Mouse (Mus musculus): ENCODE data around the gene Vps37c. TPM values are rescaled to one million over a fixed set of nuclear protein-coding genes. Genes with fewer than 3 reads are reported as not detected.

The Vps37c gene
- polyA plus RNA-seq, 2 experiments, result 6.0 to 9.3 TPM

DNA sequence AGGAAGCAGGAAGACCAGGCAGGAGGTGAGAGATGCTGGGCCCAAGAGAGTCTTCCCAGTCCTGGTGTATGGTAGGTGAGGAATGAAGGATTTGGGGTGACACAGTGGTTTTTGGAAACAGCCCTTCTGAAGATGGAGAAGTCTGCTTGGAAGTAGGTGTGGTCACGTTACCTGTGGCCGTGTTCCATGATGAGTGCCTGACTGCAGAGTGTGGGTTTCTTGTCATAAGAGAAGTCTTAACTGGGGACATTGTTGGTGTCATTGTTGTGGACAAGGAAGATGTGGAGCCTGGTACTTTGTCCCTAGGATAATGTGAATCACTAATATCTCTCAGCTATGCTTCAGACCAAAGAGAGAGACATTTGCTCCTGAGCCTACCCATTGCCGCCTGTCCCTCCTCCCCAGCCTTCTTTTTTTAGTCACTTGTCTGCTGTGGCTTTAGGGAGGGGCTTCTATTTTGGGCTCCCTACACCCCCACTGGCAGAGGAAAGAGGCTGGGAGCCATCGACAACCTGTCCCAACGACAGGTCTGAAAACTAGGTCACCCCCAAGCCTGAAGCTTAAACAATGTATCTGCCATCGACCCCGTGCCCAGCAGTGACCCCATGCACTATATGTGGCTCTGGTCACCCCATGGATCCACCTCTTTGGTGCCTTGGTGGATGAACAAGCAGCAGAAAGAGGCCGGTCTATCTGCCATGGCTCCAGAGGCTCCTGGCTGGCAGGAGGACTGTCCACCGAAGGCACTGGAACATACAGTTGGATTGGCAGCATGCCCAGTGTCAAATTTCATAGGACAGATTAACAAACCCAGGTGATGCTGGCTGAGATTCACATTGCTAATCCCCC lies 71.7 kb downstream of the Vps37c start:
- DNase-seq (ENCODE audit: low read depth in 3 of 3, low spot score in 3 of 3) (no peak), ATAC-seq (ENCODE audit: insufficient read depth) (no peak)
- no peaks in the 10 kb centered on the region for H3K36me3 ChIP-seq (replicated peaks; ENCODE audit: control insufficient read depth, insufficient read depth, low read depth)
- H3K4me3 ChIP-seq (ENCODE audit: insufficient read depth in 1 of 2, low read depth in 2 of 2, low read length in 2 of 2), result no peak overlapping the region
- H3K27me3 ChIP-seq (ENCODE audit: control insufficient read depth, insufficient read depth, low read length), result no peaks in the 10 kb centered on the region
- H3K9ac ChIP-seq (replicated peaks), result no peak overlapping the region
- no peaks in the 10 kb centered on the region for H3K9me3 ChIP-seq (ENCODE audit: control insufficient read depth, low read length)
- H3K27ac ChIP-seq, result no peak overlapping the region
- WGBS (ENCODE audit: insufficient replicate concordance), result 52% methylated on average over 9 of the region's 9 CpGs
- H3K4me2 ChIP-seq (ENCODE audit: low read depth), result no peak overlapping the region
- TF ChIP-seq EP300 (IDR thresholded peaks at IDR 0.05; ENCODE audit: low read depth) (no peak), CTCF (IDR thresholded peaks at IDR 0.05; ENCODE audit: low read depth) (no peak)
- H3K4me1 ChIP-seq (replicated peaks; ENCODE audit: control insufficient read depth in 2 of 2, insufficient read depth in 2 of 2, low read length in 1 of 2), result peaks cover 0 to 3% of the 10 kb centered on the region in 2 experiments; a peak in 1 of 4 replicates

DNA sequence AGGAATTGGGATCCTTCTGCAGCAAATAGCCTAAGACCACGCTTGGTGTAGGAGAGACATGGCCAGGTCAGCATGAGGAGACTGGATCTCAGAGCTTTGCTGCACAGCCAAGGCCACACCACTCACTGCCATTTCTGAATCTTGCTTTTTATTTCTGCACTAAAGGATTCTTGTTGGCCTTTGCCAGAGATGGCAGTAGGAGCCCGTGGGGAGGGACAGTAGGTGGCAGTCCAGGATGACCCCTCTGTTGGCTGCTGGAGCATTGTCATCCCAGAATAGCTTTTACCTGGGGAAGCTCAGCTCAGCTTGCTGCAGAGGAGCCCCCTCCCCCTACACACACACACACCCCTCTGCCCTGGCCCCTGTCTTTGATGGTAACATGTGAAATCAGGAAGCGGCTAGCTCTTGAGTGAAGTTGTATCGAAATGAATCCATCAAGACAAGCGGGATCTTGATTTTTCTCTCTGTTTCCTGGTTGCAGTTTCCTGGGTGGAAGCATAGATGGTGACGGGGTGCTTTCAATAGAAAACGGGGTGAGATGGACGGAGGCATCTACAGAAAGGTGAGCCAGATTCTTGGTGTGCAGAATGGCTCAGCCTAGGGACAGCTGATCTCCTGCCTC lies 73.4 kb downstream of the Vps37c start:
- Histone ChIP-seq H3K9ac (replicated peaks) (no peak overlapping the region), H3K27me3 (ENCODE audit: control insufficient read depth, insufficient read depth, low read length) (no peaks in the 10 kb centered on the region), H3K9me3 (ENCODE audit: control insufficient read depth, low read length) (no peaks in the 10 kb centered on the region), H3K4me3 (ENCODE audit: insufficient read depth in 1 of 2, low read depth in 2 of 2, low read length in 2 of 2) (no peak overlapping the region), H3K4me1 (replicated peaks; ENCODE audit: control insufficient read depth in 2 of 2, insufficient read depth in 2 of 2, low read length in 1 of 2) (peaks cover 0 to 3% of the 10 kb centered on the region in 2 experiments; a peak in 1 of 4 replicates), H3K36me3 (replicated peaks; ENCODE audit: control insufficient read depth, insufficient read depth, low read depth) (no peaks in the 10 kb centered on the region), H3K4me2 (ENCODE audit: low read depth) (no peak overlapping the region), H3K27ac (no peak overlapping the region)
- ATAC-seq (ENCODE audit: insufficient read depth), result no peak
- no peak for DNase-seq (ENCODE audit: low read depth in 3 of 3, low spot score in 3 of 3)
- TF ChIP-seq CTCF (IDR thresholded peaks at IDR 0.05; ENCODE audit: low read depth) (no peak), EP300 (IDR thresholded peaks at IDR 0.05; ENCODE audit: low read depth) (no peak)
- 63% methylated on average over 8 of the region's 8 CpGs for WGBS (ENCODE audit: insufficient replicate concordance)

DNA sequence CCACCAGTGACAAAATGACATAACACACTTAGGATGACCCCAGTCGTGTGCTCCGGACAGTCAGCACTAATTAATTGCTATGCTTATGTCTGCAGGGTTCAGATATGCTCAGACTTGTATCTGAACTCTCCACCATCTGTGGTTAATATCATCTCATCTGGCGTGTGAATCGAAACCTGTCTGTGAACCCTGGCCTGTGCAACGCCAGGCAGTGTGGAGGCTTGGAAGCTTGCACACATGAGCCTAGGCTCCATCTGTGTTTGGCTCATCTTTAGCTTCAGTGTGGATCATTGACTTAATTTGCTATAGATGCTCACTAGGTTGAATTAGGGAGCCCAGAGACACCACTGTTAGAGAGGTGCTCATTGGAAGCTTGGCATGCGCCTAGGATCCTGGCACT lies 73.9 kb downstream of the Vps37c start:
- no peak overlapping the region for H3K9ac ChIP-seq (replicated peaks)
- no peak overlapping the region for H3K27ac ChIP-seq
- peaks cover 0 to 3% of the 10 kb centered on the region in 2 experiments; a peak in 1 of 4 replicates for H3K4me1 ChIP-seq (replicated peaks; ENCODE audit: control insufficient read depth in 2 of 2, insufficient read depth in 2 of 2, low read length in 1 of 2)
- H3K4me3 ChIP-seq (ENCODE audit: insufficient read depth in 1 of 2, low read depth in 2 of 2, low read length in 2 of 2), result no peak overlapping the region
- H3K9me3 ChIP-seq (ENCODE audit: control insufficient read depth, low read length), result no peaks in the 10 kb centered on the region
- DNase-seq (ENCODE audit: low read depth in 3 of 3, low spot score in 3 of 3) (no peak), ATAC-seq (ENCODE audit: insufficient read depth) (no peak)
- WGBS (ENCODE audit: insufficient replicate concordance), result 45% methylated on average over 6 of the region's 6 CpGs
- H3K4me2 ChIP-seq (ENCODE audit: low read depth), result no peak overlapping the region
- TF ChIP-seq EP300 (IDR thresholded peaks at IDR 0.05; ENCODE audit: low read depth) (no peak), CTCF (IDR thresholded peaks at IDR 0.05; ENCODE audit: low read depth) (no peak)
- H3K36me3 ChIP-seq (replicated peaks; ENCODE audit: control insufficient read depth, insufficient read depth, low read depth), result no peaks in the 10 kb centered on the region
- H3K27me3 ChIP-seq (ENCODE audit: control insufficient read depth, insufficient read depth, low read length), result no peaks in the 10 kb centered on the region

DNA sequence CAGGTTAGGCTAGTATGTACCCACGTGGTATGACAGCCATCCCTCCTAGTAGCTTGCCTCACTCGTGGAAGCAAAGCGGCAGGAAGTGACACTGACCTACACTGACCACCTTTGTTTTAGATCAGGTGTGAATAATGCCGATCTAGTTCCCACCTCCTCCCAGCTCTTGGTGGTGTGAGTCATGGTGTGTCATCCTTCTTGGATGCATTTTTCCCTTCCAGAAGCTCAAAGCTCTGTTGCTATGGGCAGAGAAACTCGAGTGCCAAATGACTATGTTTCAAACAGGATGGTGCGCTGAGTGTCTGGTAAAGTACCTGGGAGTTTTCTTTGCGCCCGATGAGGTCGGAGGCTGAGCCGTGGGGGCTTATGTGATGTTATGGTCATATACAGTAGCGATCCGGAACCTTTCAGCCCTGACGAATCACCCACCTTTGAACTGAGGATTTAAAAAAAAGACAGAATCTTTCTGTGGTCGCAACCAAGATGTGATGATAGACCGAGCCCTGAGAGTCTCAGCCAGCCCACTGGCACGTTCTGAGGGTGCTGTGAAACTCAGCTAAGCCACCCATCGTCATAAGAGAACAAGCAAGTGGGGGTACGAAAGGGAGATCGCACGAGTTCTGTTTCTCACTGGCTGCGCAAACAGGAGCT lies 75.0 kb downstream of the Vps37c start:
- H3K36me3 ChIP-seq (replicated peaks; ENCODE audit: control insufficient read depth, insufficient read depth, low read depth), result no peaks in the 10 kb centered on the region
- no peaks in the 10 kb centered on the region for H3K27me3 ChIP-seq (ENCODE audit: control insufficient read depth, insufficient read depth, low read length)
- H3K4me3 ChIP-seq (ENCODE audit: insufficient read depth in 1 of 2, low read depth in 2 of 2, low read length in 2 of 2), result no peak overlapping the region
- no peak for ATAC-seq (ENCODE audit: insufficient read depth)
- peaks cover 0 to 3% of the 10 kb centered on the region in 2 experiments; a peak in 1 of 4 replicates for H3K4me1 ChIP-seq (replicated peaks; ENCODE audit: control insufficient read depth in 2 of 2, insufficient read depth in 2 of 2, low read length in 1 of 2)
- no peaks in the 10 kb centered on the region for H3K9me3 ChIP-seq (ENCODE audit: control insufficient read depth, low read length)
- TF ChIP-seq EP300 (IDR thresholded peaks at IDR 0.05; ENCODE audit: low read depth) (no peak), CTCF (IDR thresholded peaks at IDR 0.05; ENCODE audit: low read depth) (no peak)
- WGBS (ENCODE audit: insufficient replicate concordance), result 57% methylated on average over 21 of the region's 21 CpGs
- no peak overlapping the region for H3K9ac ChIP-seq (replicated peaks)
- no peak for DNase-seq (ENCODE audit: low read depth in 3 of 3, low spot score in 3 of 3)
- no peak overlapping the region for H3K27ac ChIP-seq
- no peak overlapping the region for H3K4me2 ChIP-seq (ENCODE audit: low read depth)

Other genes with a start within 250 kb of the Vps37c start
- 0.05 and 0.06 TPM in 2 replicates for gene Lrrc10b, start 231.3 kb upstream of the Vps37c start, polyA plus RNA-seq (2012; rRNA removed)
- 0.08 TPM in 1 of 2 replicates, not detected in the other for gene Lrrc10b, start 231.3 kb upstream of the Vps37c start, polyA plus RNA-seq (2014; fragmentation: Nextera tagmentation; extraction: Ambion mirVana)
- 0.17 and 0.26 TPM in 2 replicates for gene Ppp1r32, start 205.8 kb upstream of the Vps37c start, polyA plus RNA-seq (2012; rRNA removed)
- gene Ppp1r32, start 205.8 kb upstream of the Vps37c start, polyA plus RNA-seq (2014; fragmentation: Nextera tagmentation; extraction: Ambion mirVana), result 0.19 TPM in 1 of 2 replicates, not detected in the other
- 16.2 and 22.9 TPM in 2 replicates for gene Cpsf7, start 163.5 kb upstream of the Vps37c start, polyA plus RNA-seq (2012; rRNA removed)
- 12.8 and 14.1 TPM in 2 replicates for gene Cpsf7, start 163.5 kb upstream of the Vps37c start, polyA plus RNA-seq (2014; fragmentation: Nextera tagmentation; extraction: Ambion mirVana)
- 16.8 and 20.5 TPM in 2 replicates for gene Sdhaf2, start 162.6 kb upstream of the Vps37c start, polyA plus RNA-seq (2012; rRNA removed)
- gene Sdhaf2, start 162.6 kb upstream of the Vps37c start, polyA plus RNA-seq (2014; fragmentation: Nextera tagmentation; extraction: Ambion mirVana), result 26.9 and 31.0 TPM in 2 replicates
- 9.7 and 15.6 TPM in 2 replicates for gene Tmem216, start 132.5 kb upstream of the Vps37c start, polyA plus RNA-seq (2012; rRNA removed)
- gene Tmem216, start 132.5 kb upstream of the Vps37c start, polyA plus RNA-seq (2014; fragmentation: Nextera tagmentation; extraction: Ambion mirVana), result 13.2 and 16.9 TPM in 2 replicates
- gene Cyb561a3, start 111.6 kb upstream of the Vps37c start, polyA plus RNA-seq (2012; rRNA removed), result 9.5 and 11.8 TPM in 2 replicates
- gene Cyb561a3, start 111.6 kb upstream of the Vps37c start, polyA plus RNA-seq (2014; fragmentation: Nextera tagmentation; extraction: Ambion mirVana), result 11.0 and 12.9 TPM in 2 replicates
- gene Tmem138, start 111.4 kb upstream of the Vps37c start, polyA plus RNA-seq (2012; rRNA removed), result 7.5 and 8.3 TPM in 2 replicates
- 11.5 and 12.6 TPM in 2 replicates for gene Tmem138, start 111.4 kb upstream of the Vps37c start, polyA plus RNA-seq (2014; fragmentation: Nextera tagmentation; extraction: Ambion mirVana)
- 66.8 and 91.2 TPM in 2 replicates for gene Ddb1, start 83.4 kb upstream of the Vps37c start, polyA plus RNA-seq (2012; rRNA removed)
- gene Ddb1, start 83.4 kb upstream of the Vps37c start, polyA plus RNA-seq (2014; fragmentation: Nextera tagmentation; extraction: Ambion mirVana), result 133 and 147 TPM in 2 replicates
- 11.7 and 13.9 TPM in 2 replicates for gene Tkfc, start 83.1 kb upstream of the Vps37c start, polyA plus RNA-seq (2012; rRNA removed)
- 15.1 and 15.6 TPM in 2 replicates for gene Tkfc, start 83.1 kb upstream of the Vps37c start, polyA plus RNA-seq (2014; fragmentation: Nextera tagmentation; extraction: Ambion mirVana)
- 6.7 and 8.5 TPM in 2 replicates for gene Vwce, start 54.5 kb upstream of the Vps37c start, polyA plus RNA-seq (2012; rRNA removed)
- 5.4 and 7.4 TPM in 2 replicates for gene Vwce, start 54.5 kb upstream of the Vps37c start, polyA plus RNA-seq (2014; fragmentation: Nextera tagmentation; extraction: Ambion mirVana)
- 0.02 TPM in 1 of 2 replicates, not detected in the other for gene Pga5, start 10.7 kb upstream of the Vps37c start, polyA plus RNA-seq (2012; rRNA removed)
- not detected in 2 replicates for gene Pga5, start 10.7 kb upstream of the Vps37c start, polyA plus RNA-seq (2014; fragmentation: Nextera tagmentation; extraction: Ambion mirVana)
- gene Cd5, start 50.3 kb downstream of the Vps37c start, polyA plus RNA-seq (2012; rRNA removed), result 0.02 and 0.13 TPM in 2 replicates
- 0.04 TPM in 1 of 2 replicates, not detected in the other for gene Cd5, start 50.3 kb downstream of the Vps37c start, polyA plus RNA-seq (2014; fragmentation: Nextera tagmentation; extraction: Ambion mirVana)
- gene Cd6, start 141.3 kb downstream of the Vps37c start, polyA plus RNA-seq (2012; rRNA removed), result not detected in 2 replicates
- gene Cd6, start 141.3 kb downstream of the Vps37c start, polyA plus RNA-seq (2014; fragmentation: Nextera tagmentation; extraction: Ambion mirVana), result 0.05 TPM in 1 of 2 replicates, not detected in the other
- 3.7 and 3.8 TPM in 2 replicates for gene Slc15a3, start 151.0 kb downstream of the Vps37c start, polyA plus RNA-seq (2012; rRNA removed)
- gene Slc15a3, start 151.0 kb downstream of the Vps37c start, polyA plus RNA-seq (2014; fragmentation: Nextera tagmentation; extraction: Ambion mirVana), result 0.90 and 1.4 TPM in 2 replicates
- 2.5 and 2.8 TPM in 2 replicates for gene Tmem132a, start 181.2 kb downstream of the Vps37c start, polyA plus RNA-seq (2012; rRNA removed)
- 1.6 and 2.2 TPM in 2 replicates for gene Tmem132a, start 181.2 kb downstream of the Vps37c start, polyA plus RNA-seq (2014; fragmentation: Nextera tagmentation; extraction: Ambion mirVana)
- 10.9 and 11.1 TPM in 2 replicates for gene Tmem109, start 193.3 kb downstream of the Vps37c start, polyA plus RNA-seq (2012; rRNA removed)
- 16.1 and 16.5 TPM in 2 replicates for gene Tmem109, start 193.3 kb downstream of the Vps37c start, polyA plus RNA-seq (2014; fragmentation: Nextera tagmentation; extraction: Ambion mirVana)
- 108 and 117 TPM in 2 replicates for gene Prpf19, start 206.5 kb downstream of the Vps37c start, polyA plus RNA-seq (2012; rRNA removed)
- gene Prpf19, start 206.5 kb downstream of the Vps37c start, polyA plus RNA-seq (2014; fragmentation: Nextera tagmentation; extraction: Ambion mirVana), result 15.7 and 19.1 TPM in 2 replicates
- gene Zp1, start 231.9 kb downstream of the Vps37c start, polyA plus RNA-seq (2012; rRNA removed), result not detected in 2 replicates
- not detected in 2 replicates for gene Zp1, start 231.9 kb downstream of the Vps37c start, polyA plus RNA-seq (2014; fragmentation: Nextera tagmentation; extraction: Ambion mirVana)
- gene Ptgdr2, start 248.4 kb downstream of the Vps37c start, polyA plus RNA-seq (2012; rRNA removed), result 0.02 and 0.04 TPM in 2 replicates
- 0.05 and 0.09 TPM in 2 replicates for gene Ptgdr2, start 248.4 kb downstream of the Vps37c start, polyA plus RNA-seq (2014; fragmentation: Nextera tagmentation; extraction: Ambion mirVana)